29 mouse cellular contexts compared by ENCODE assay signal in the genomic region with DNA sequence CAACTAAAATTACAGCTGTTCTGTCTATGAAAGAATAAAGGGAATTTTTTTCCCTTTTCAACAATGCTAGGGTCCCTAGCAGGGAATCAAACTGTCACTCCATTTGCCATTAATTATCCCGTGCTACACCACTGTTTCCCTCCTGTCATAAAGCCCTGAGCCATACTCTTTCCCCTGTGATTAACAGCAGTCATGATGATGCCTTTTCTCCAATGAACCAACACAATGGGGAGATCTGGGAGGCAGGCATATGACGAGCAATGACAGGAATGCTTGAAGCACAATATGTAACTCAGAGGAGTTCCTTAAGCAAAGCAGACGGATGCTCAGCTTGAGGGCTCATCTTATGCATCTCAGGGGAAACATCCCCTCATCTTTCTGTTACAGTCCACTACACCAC.
DNase-seq lines count a peak whose midpoint lies in the region; ATAC-seq lines count a peak whose summit lies in the region.
"Had no signal": no experiment of that assay in that cellular context is flagged by ENCODE, and none has a peak within 500 bp of the region (broad histone marks: within the 10 kb centered on the region; RNA-seq: fewer than 3 reads in every experiment).

No protein-coding gene starts in this region.

- H3K36me3 ChIP-seq in hindbrain, embryonic 12.5 days, result no peaks in the 10 kb centered on the region
- no peaks in the 10 kb centered on the region for H3K36me3 ChIP-seq in hindbrain, embryonic 11.5 days (ENCODE audit: control insufficient read depth, insufficient read depth, low read length)
- no peaks in the 10 kb centered on the region for H3K36me3 ChIP-seq in midbrain, embryonic 15.5 days (replicated peaks)
- no peaks in the 10 kb centered on the region for H3K36me3 ChIP-seq in midbrain, embryonic 16.5 days (ENCODE audit: control insufficient read depth, insufficient read depth, low read length)
- H3K36me3 ChIP-seq in forebrain, embryonic 16.5 days (ENCODE audit: control insufficient read depth, insufficient read depth), result no peaks in the 10 kb centered on the region
- H3K36me3 ChIP-seq: embryonic facial prominence, embryonic 12.5 days; G1E; heart, embryonic 15.5 days; intestine, embryonic 15.5 days; limb, embryonic 13.5 days; liver, embryonic 12.5 days; midbrain, embryonic 12.5 days had no signal

- no peaks in the 10 kb centered on the region for H3K9me3 ChIP-seq in hindbrain, embryonic 12.5 days (replicated peaks)
- H3K9me3 ChIP-seq in hindbrain, embryonic 11.5 days (ENCODE audit: control insufficient read depth, low read length), result no peaks in the 10 kb centered on the region
- H3K9me3 ChIP-seq in midbrain, embryonic 15.5 days, result no peaks in the 10 kb centered on the region
- no peaks in the 10 kb centered on the region for H3K9me3 ChIP-seq in midbrain, embryonic 16.5 days (replicated peaks; ENCODE audit: control insufficient read depth, low read length, poor library complexity, severe bottlenecking)
- H3K9me3 ChIP-seq in forebrain, embryonic 16.5 days (ENCODE audit: control insufficient read depth, low read length), result no peaks in the 10 kb centered on the region
- H3K9me3 ChIP-seq: embryonic facial prominence, embryonic 12.5 days; G1E; heart, embryonic 15.5 days; intestine, embryonic 15.5 days; liver, embryonic 12.5 days; midbrain, embryonic 12.5 days had no signal

- no peak overlapping the region for H3K9ac ChIP-seq in hindbrain, embryonic 12.5 days
- H3K9ac ChIP-seq in hindbrain, embryonic 11.5 days (ENCODE audit: low read depth, low read length), result no peak overlapping the region
- H3K9ac ChIP-seq in midbrain, embryonic 15.5 days, result no peak overlapping the region
- H3K9ac ChIP-seq in midbrain, embryonic 16.5 days (ENCODE audit: low read depth, low read length), result no peak overlapping the region
- H3K9ac ChIP-seq in forebrain, embryonic 16.5 days (replicated peaks; ENCODE audit: low read depth, low read length), result no peak overlapping the region
- H3K9ac ChIP-seq: embryonic facial prominence, embryonic 12.5 days; heart, embryonic 15.5 days; intestine, embryonic 15.5 days; limb, embryonic 13.5 days; liver, embryonic 12.5 days; midbrain, embryonic 12.5 days had no signal

- no peak overlapping the region for H3K27ac ChIP-seq in hindbrain, embryonic 12.5 days
- H3K27ac ChIP-seq in hindbrain, embryonic 11.5 days (ENCODE audit: low read depth, low read length), result no peak overlapping the region
- H3K27ac ChIP-seq in midbrain, embryonic 15.5 days, result peak overlapping the region; percentile 7; the same call in 1 of the 2 replicates
- H3K27ac ChIP-seq in midbrain, embryonic 16.5 days (ENCODE audit: low read length), result no peak overlapping the region
- no peak overlapping the region; the same call in 1 of the 2 replicates for H3K27ac ChIP-seq in forebrain, embryonic 16.5 days (ENCODE audit: low read length)
- H3K27ac ChIP-seq: embryonic facial prominence, embryonic 12.5 days; gastrocnemius, adult 2 months; heart, embryonic 15.5 days; intestine, embryonic 15.5 days; layer of hippocampus, adult 2 months; limb, embryonic 13.5 days; liver, embryonic 12.5 days; midbrain, embryonic 12.5 days had no signal

- no peak overlapping the region for H3K4me3 ChIP-seq in hindbrain, embryonic 12.5 days
- H3K4me3 ChIP-seq in hindbrain, embryonic 11.5 days (ENCODE audit: low read depth, low read length), result no peak overlapping the region
- no peak overlapping the region for H3K4me3 ChIP-seq in midbrain, embryonic 15.5 days
- H3K4me3 ChIP-seq in midbrain, embryonic 16.5 days (ENCODE audit: low read depth, low read length), result no peak overlapping the region
- H3K4me3 ChIP-seq in forebrain, embryonic 16.5 days (replicated peaks; ENCODE audit: low read length), result no peak overlapping the region
- H3K4me3 ChIP-seq: embryonic facial prominence, embryonic 12.5 days; erythroblast, embryonic 14.5 days; gastrocnemius, adult 2 months; heart, embryonic 15.5 days; intestine, embryonic 15.5 days; layer of hippocampus, adult 2 months; limb, embryonic 13.5 days; liver, embryonic 12.5 days; midbrain, embryonic 12.5 days had no signal

- no peaks in the 10 kb centered on the region for H3K27me3 ChIP-seq in hindbrain, embryonic 12.5 days
- no peaks in the 10 kb centered on the region for H3K27me3 ChIP-seq in hindbrain, embryonic 11.5 days (ENCODE audit: control insufficient read depth, insufficient read depth, low read length)
- no peaks in the 10 kb centered on the region for H3K27me3 ChIP-seq in midbrain, embryonic 15.5 days (replicated peaks)
- no peaks in the 10 kb centered on the region for H3K27me3 ChIP-seq in midbrain, embryonic 16.5 days (ENCODE audit: control insufficient read depth, insufficient read depth, low read depth, low read length)
- H3K27me3 ChIP-seq in forebrain, embryonic 16.5 days (replicated peaks; ENCODE audit: control insufficient read depth, insufficient read depth, low read length), result no peaks in the 10 kb centered on the region
- H3K27me3 ChIP-seq: CH12.LX; embryonic facial prominence, embryonic 12.5 days; heart, embryonic 15.5 days; intestine, embryonic 15.5 days; limb, embryonic 13.5 days; liver, embryonic 12.5 days; midbrain, embryonic 12.5 days had no signal

- peaks cover 14% of the 10 kb centered on the region for H3K4me1 ChIP-seq in hindbrain, embryonic 12.5 days
- no peaks in the 10 kb centered on the region for H3K4me1 ChIP-seq in hindbrain, embryonic 11.5 days (replicated peaks; ENCODE audit: control insufficient read depth, insufficient read depth, low read length)
- H3K4me1 ChIP-seq in midbrain, embryonic 15.5 days, result peaks cover 12% of the 10 kb centered on the region
- H3K4me1 ChIP-seq in midbrain, embryonic 16.5 days (ENCODE audit: control insufficient read depth, insufficient read depth, low read length), result peaks cover 6% of the 10 kb centered on the region; the same call in 1 of the 2 replicates
- H3K4me1 ChIP-seq in forebrain, embryonic 16.5 days (replicated peaks; ENCODE audit: control insufficient read depth, insufficient read depth, low read length), result peaks cover 20% of the 10 kb centered on the region
- H3K4me1 ChIP-seq: heart, embryonic 15.5 days; intestine, embryonic 15.5 days had no signal

- DNase-seq in hindbrain, embryonic 11.5 days (ENCODE audit: low spot score), result no peak
- DNase-seq in left cerebral cortex, adult 9 months (ENCODE audit: low spot score in 2 of 2), result no peak
- no peak for DNase-seq in urinary bladder, adult 18-20 months (ENCODE audit: low spot score in 2 of 2)
- DNase-seq: adrenal gland, adult 2 months; B cell, adult 2 months; cerebellum, adult 18-20 months; cerebellum, postnatal 14 days; gastrocnemius, adult 2 months; heart, postnatal 4 days; kidney, adult 9 months; kidney, postnatal 14 days; lung, adult 18-20 months; lung, postnatal 10 days; right cerebral cortex, postnatal 25 days; spleen, adult 18-20 months had no signal

- no peak overlapping the region for H3K4me2 ChIP-seq in hindbrain, embryonic 12.5 days (replicated peaks)
- no peak overlapping the region for H3K4me2 ChIP-seq in hindbrain, embryonic 11.5 days (replicated peaks; ENCODE audit: low read depth, low read length)
- H3K4me2 ChIP-seq in midbrain, embryonic 15.5 days, result no peak overlapping the region
- H3K4me2 ChIP-seq in midbrain, embryonic 16.5 days (ENCODE audit: low read length), result no peak overlapping the region
- H3K4me2 ChIP-seq in forebrain, embryonic 16.5 days (ENCODE audit: low read length), result no peak overlapping the region
- H3K4me2 ChIP-seq: embryonic facial prominence, embryonic 12.5 days; heart, embryonic 15.5 days; intestine, embryonic 15.5 days; limb, embryonic 13.5 days; liver, embryonic 12.5 days; midbrain, embryonic 12.5 days had no signal

- 49% methylated on average over 3 of the region's 3 CpGs for WGBS in hindbrain, embryonic 12.5 days
- WGBS in hindbrain, embryonic 11.5 days, result 74% methylated on average over 3 of the region's 3 CpGs
- WGBS in midbrain, embryonic 15.5 days, result 40% methylated on average over 3 of the region's 3 CpGs
- WGBS in midbrain, embryonic 16.5 days, result 38% methylated on average over 3 of the region's 3 CpGs
- 44% methylated on average over 3 of the region's 3 CpGs for WGBS in forebrain, embryonic 16.5 days

- peak; percentile 56 for ATAC-seq in hindbrain, embryonic 12.5 days (ENCODE audit: low FRiP score)
- no peak for ATAC-seq in hindbrain, embryonic 11.5 days (ENCODE audit: low FRiP score)
- peak; percentile 71 for ATAC-seq in midbrain, embryonic 15.5 days (replicated peaks)
- no peak for ATAC-seq in midbrain, embryonic 16.5 days
- peak; percentile 89 for ATAC-seq in forebrain, embryonic 16.5 days
- ATAC-seq: intestine, embryonic 15.5 days; liver, embryonic 12.5 days had no signal

Comparison
In these comparisons a context has a peak if more than half of its experiments do, and no peak if none do; other contexts are left out.
1. ATAC-seq: peak in hindbrain, embryonic 12.5 days (single experiment), midbrain, embryonic 15.5 days (single experiment) and forebrain, embryonic 16.5 days (single experiment); none in hindbrain, embryonic 11.5 days (single experiment) and midbrain, embryonic 16.5 days (single experiment).